Mouse (Mus musculus) heart, embryonic 13.5 days (tissue): Measurements from ENCODE around the gene Prpf40b. TPM values are rescaled to one million over a fixed set of nuclear protein-coding genes. Genes with fewer than 3 reads are reported as not detected.

ENCODE experiments used
- ATAC-seq: fragments of 200-750 bp; cut with Nextera tagmentation; 2 replicates; pipeline ENCODE4 v1.8.0; 2017; ENCODE audit warnings: moderate TSS enrichment; ENCODE audit not compliant: insufficient number of reproducible peaks, low FRiP score, low TSS enrichment; ENCODE audit errors: extremely low read depth
- H3K27ac ChIP-seq: fragments of 300-500 bp; sonication (generic); replicated peaks from 2 replicates; pipeline ENCODE4 v1.5.1; 2015; ENCODE audit warnings: moderate library complexity, mild to moderate bottlenecking, inconsistent platforms
- H3K27me3 ChIP-seq: fragments of 300-500 bp; sonication (generic); replicated peaks from 2 replicates; pipeline ENCODE4 v1.6.1; 2015; ENCODE audit warnings: mild to moderate bottlenecking, inconsistent platforms
- H3K36me3 ChIP-seq: fragments of 300-500 bp; sonication (generic); 2 replicates; pipeline ENCODE4 v1.6.1; 2015; ENCODE audit warnings: mild to moderate bottlenecking, inconsistent platforms
- H3K4me1 ChIP-seq: fragments of 300-500 bp; sonication (generic); 2 replicates; pipeline ENCODE4 v1.6.1; 2015; ENCODE audit warnings: inconsistent platforms
- H3K4me2 ChIP-seq: fragments of 300-500 bp; sonication (generic); 2 replicates; pipeline ENCODE4 v1.6.1; 2015; ENCODE audit warnings: inconsistent platforms, mild to moderate bottlenecking, moderate library complexity
- H3K4me3 ChIP-seq: fragments of 300-500 bp; sonication (generic); 2 replicates; pipeline ENCODE4 v1.5.1; 2015; ENCODE audit warnings: moderate library complexity, mild to moderate bottlenecking, inconsistent platforms
- H3K9ac ChIP-seq: fragments of 300-500 bp; sonication (generic); 2 replicates; pipeline ENCODE4 v1.6.1; 2015; ENCODE audit warnings: inconsistent platforms, mild to moderate bottlenecking, moderate library complexity
- H3K9me3 ChIP-seq: fragments of 300-500 bp; sonication (generic); 2 replicates; pipeline ENCODE4 v1.6.1; 2016; ENCODE audit warnings: inconsistent platforms
- WGBS: fragments of 180-500 bp; shearing (Covaris S2); methylation state at CpG from one replicate; pipeline ENCODE4 v1.1.7; 2015; ENCODE audit warnings: mixed read lengths; 5-methylcytosine and 5-hydroxymethylcytosine counted together
- polyA plus RNA-seq: library from polyadenylated mRNA; unstranded; fragments of >200 nt; fragmentation: Nextera tagmentation; extraction: Ambion mirVana; gene quantifications from 2 replicates; pipeline ENCODE4 v1.2.1, GENCODE M21; 2015

Gene Prpf40b
- polyA plus RNA-seq, 1 experiment from 2014 or later = 41.5 TPM

DNA sequence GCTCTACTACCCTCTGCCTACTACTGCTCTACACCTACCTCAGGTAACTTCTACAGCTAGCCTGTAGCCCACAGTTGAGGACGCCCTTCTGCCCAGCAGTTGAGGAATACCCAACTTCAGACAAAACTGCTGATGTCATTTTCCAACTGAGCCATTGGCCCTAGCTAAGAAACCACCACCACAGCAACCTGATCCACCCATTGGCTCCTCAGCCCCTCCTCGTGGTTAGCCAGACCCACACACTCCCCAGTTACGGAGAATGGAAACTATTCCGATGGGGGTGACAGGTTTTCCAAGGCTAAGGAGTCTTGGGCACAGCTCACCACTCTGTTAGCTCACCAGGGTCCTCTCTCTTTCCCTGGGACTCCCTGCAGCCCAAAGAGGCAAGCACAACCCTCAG, 50.1 kb downstream of the Prpf40b start:
- H3K9ac ChIP-seq = peak overlapping the region; percentile 75
- ATAC-seq = no peak
- H3K4me1 ChIP-seq = peaks cover 89% of the 10 kb centered on the region
- no peaks in the 10 kb centered on the region for H3K9me3 ChIP-seq
- H3K27ac ChIP-seq = peak overlapping the region; percentile 95
- H3K4me3 ChIP-seq = no peak overlapping the region
- no peaks in the 10 kb centered on the region for H3K36me3 ChIP-seq
- no peaks in the 10 kb centered on the region for H3K27me3 ChIP-seq
- H3K4me2 ChIP-seq = no peak overlapping the region
- WGBS = 58% methylated on average over 4 of the region's 4 CpGs

DNA sequence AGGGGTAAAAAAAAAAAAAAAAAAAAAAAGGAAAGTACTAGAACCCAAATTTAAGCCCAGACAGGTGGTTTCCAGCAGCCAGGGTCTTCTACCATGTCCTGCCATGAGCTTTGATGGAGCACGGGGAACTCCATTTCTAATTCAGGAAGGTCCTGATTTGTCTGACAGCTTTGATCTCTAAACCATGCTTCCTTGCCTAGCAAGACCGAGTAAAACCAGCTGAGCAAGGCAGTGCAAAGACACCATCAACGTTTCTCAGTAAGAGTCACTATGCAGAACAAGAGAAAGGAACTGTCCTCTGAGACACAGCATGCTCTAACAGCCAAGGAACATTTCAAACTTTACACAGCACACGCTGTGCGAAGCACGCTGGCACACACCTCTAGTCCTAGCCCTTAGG, 56.7 kb downstream of the Prpf40b start:
- H3K9me3 ChIP-seq = no peaks in the 10 kb centered on the region
- H3K4me3 ChIP-seq = no peak overlapping the region
- H3K9ac ChIP-seq = no peak overlapping the region
- H3K4me1 ChIP-seq = peaks cover 81% of the 10 kb centered on the region
- H3K4me2 ChIP-seq = no peak overlapping the region
- no peaks in the 10 kb centered on the region for H3K36me3 ChIP-seq
- ATAC-seq = no peak
- 64% methylated on average over 6 of the region's 6 CpGs for WGBS
- H3K27me3 ChIP-seq = no peaks in the 10 kb centered on the region
- H3K27ac ChIP-seq = no peak overlapping the region

DNA sequence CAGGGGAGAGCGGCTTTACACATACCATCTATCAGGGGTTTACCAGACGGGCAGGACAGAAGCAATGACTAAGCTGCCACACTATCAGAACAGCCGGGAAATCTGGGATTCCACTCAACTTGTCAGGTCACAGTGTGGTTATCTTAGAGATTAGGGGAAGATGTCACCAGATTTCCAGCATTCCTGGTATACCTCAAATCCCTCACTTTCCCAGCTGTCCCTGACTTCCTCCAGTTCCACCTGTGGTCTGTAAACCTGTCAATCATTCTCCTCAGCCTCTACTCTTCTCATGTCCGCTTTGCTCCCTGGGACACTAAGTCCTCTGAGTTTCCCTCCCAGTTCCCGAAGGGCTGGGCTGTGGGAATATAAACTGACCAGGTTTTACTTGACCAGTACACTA, 57.4 kb downstream of the Prpf40b start:
- WGBS = 24% methylated on average over 5 of the region's 5 CpGs
- Histone ChIP-seq H3K9ac (no peak overlapping the region), H3K4me2 (no peak overlapping the region), H3K4me1 (peaks cover 81% of the 10 kb centered on the region), H3K36me3 (no peaks in the 10 kb centered on the region), H3K4me3 (no peak overlapping the region), H3K27ac (no peak overlapping the region), H3K27me3 (no peaks in the 10 kb centered on the region), H3K9me3 (no peaks in the 10 kb centered on the region)
- no peak for ATAC-seq

DNA sequence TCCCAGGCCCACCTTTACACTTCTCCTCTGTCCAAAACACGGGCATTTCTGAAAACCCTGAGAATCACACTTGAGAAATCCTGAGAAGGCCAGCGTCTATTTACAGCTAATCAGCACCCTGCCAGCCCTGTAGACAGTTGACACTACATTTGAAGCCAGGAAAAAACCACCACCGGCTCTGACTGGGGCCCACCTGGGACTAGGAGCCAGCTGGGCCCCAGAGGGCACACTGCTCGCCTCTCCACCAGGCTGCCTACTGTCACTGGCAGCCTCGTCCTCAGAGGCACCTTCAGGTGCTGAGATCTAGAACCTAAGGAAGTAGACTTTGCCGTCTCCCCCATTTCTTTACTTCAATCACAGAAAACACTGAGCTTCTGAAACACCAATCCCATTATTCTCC, 60.8 kb downstream of the Prpf40b start:
- 38% methylated on average over 6 of the region's 6 CpGs for WGBS
- H3K36me3 ChIP-seq = no peaks in the 10 kb centered on the region
- no peak overlapping the region for H3K4me2 ChIP-seq
- H3K9ac ChIP-seq = peak overlapping the region; percentile 62
- no peak for ATAC-seq
- H3K27ac ChIP-seq = peak overlapping the region; percentile 65
- H3K27me3 ChIP-seq = no peaks in the 10 kb centered on the region
- peaks cover 82% of the 10 kb centered on the region for H3K4me1 ChIP-seq
- H3K4me3 ChIP-seq = no peak overlapping the region
- no peaks in the 10 kb centered on the region for H3K9me3 ChIP-seq

DNA sequence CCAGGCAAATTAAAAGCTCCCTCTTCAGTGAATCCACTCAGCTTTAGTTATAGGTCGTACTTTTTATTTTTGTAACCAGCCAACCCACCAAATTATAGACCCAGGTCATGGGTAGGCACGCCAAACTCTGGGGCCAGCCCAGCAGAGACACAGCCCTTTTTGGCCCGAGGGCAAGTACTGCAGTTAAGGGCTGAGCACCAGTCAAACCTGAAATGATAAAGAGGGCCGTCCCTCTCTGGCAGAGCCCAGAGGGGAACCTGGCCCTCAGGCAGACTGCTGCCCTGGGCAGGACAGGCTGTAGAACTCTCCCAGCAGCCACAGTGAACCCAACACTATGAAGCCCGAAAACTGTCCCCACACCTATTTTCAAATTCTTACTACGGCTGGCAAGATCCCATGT, 61.6 kb downstream of the Prpf40b start:
- H3K9ac ChIP-seq = peak overlapping the region; percentile 39; the same call in 1 of the 2 replicates
- no peaks in the 10 kb centered on the region for H3K9me3 ChIP-seq
- H3K36me3 ChIP-seq = no peaks in the 10 kb centered on the region
- no peak overlapping the region for H3K4me3 ChIP-seq
- H3K4me1 ChIP-seq = peaks cover 75% of the 10 kb centered on the region
- H3K4me2 ChIP-seq = no peak overlapping the region
- H3K27ac ChIP-seq = peak overlapping the region; percentile 66
- 38% methylated on average over 6 of the region's 6 CpGs for WGBS
- no peak for ATAC-seq
- H3K27me3 ChIP-seq = no peaks in the 10 kb centered on the region

DNA sequence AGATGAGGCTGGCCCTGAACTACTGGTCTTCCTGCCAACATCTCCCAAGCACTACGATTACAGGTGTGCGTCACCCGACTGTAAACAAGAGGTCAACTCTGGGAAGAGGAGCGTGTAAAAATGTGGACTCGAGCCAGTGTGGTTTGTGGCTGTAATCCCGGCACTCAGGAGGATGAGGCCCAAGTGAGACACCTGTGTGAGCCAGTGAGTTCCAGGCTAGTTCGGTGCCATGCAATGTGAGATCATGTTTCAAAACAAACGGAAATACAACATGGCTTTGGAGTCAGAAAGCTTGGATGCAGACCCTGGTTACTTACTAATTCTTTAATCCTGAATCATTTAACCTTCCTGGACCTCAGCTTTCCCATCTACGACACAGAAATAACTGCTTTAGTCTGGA, 64.1 kb downstream of the Prpf40b start:
- no peaks in the 10 kb centered on the region for H3K27me3 ChIP-seq
- H3K27ac ChIP-seq = no peak overlapping the region
- no peak overlapping the region for H3K4me3 ChIP-seq
- H3K36me3 ChIP-seq = no peaks in the 10 kb centered on the region
- no peak overlapping the region for H3K9ac ChIP-seq
- WGBS = 82% methylated on average over 9 of the region's 9 CpGs
- H3K4me2 ChIP-seq = no peak overlapping the region
- ATAC-seq = no peak
- no peaks in the 10 kb centered on the region for H3K9me3 ChIP-seq
- peaks cover 66% of the 10 kb centered on the region for H3K4me1 ChIP-seq

DNA sequence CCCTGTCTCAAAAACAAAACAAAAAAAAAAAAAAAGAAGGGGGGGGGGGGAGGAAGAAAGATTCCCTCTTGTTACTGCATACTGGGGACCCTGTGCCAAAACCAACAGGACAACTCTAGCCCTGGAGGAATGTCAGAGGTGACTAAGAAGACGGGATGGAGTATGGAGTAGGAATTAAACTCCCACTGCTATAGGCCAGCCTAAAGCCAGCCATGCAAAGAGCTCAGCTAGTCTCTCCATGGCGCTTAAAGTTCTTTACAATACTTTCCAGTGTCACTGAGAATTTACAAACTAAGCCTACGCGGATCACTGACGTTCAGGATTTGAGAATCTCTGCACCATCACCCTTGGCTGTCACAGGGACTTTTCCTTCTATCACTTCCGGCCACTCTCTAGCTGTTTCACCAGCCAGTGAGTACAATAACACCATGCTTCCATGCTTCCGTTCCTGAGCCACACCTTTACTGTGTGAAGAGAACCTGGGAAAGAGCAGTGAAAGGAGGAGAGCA, 69.2 kb downstream of the Prpf40b start:
- Histone ChIP-seq H3K4me1 (peaks cover 45% of the 10 kb centered on the region), H3K9ac (no peak overlapping the region), H3K27me3 (no peaks in the 10 kb centered on the region), H3K9me3 (no peaks in the 10 kb centered on the region), H3K4me2 (no peak overlapping the region), H3K36me3 (no peaks in the 10 kb centered on the region), H3K4me3 (no peak overlapping the region), H3K27ac (peak overlapping the region; percentile 66)
- 57% methylated on average over 7 of the region's 7 CpGs for WGBS
- ATAC-seq = no peak

DNA sequence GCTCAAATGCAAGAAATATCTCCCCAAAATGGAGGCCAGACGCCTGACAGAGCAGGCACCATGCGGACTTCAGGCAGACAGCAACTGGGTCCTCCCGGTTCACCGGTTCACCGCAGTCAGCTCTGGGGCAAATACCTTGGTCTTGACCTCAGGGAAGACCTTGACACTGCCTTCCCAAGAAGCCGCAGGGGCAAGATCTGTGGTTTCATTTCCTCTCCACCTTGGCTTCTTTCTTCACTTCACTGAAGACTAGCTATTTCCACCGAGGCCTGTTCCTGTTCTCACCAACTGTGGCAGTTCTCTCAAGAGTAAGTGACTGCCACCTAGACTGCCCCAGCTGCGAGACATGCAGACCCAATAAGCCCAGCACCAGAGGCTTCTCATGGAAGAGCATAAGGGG, 70.0 kb downstream of the Prpf40b start:
- Histone ChIP-seq H3K36me3 (no peaks in the 10 kb centered on the region), H3K27ac (peak overlapping the region; percentile 66), H3K9ac (peak overlapping the region; percentile 1; the same call in 1 of the 2 replicates), H3K4me2 (no peak overlapping the region), H3K4me3 (no peak overlapping the region), H3K9me3 (no peaks in the 10 kb centered on the region), H3K4me1 (peaks cover 43% of the 10 kb centered on the region), H3K27me3 (no peaks in the 10 kb centered on the region)
- 60% methylated on average over 8 of the region's 8 CpGs for WGBS
- ATAC-seq = no peak

Other genes with a start within 250 kb of the Prpf40b start
- 0.56 and 1.7 TPM in 2 replicates for gene Prph, start 239.9 kb upstream of the Prpf40b start, polyA plus RNA-seq
- 27.1 and 27.8 TPM in 2 replicates for gene Troap, start 220.5 kb upstream of the Prpf40b start, polyA plus RNA-seq
- 0.16 and 0.25 TPM in 2 replicates for gene C1ql4, start 207.3 kb upstream of the Prpf40b start, polyA plus RNA-seq
- gene Dnajc22, start 201.9 kb upstream of the Prpf40b start, polyA plus RNA-seq = 1.0 and 1.8 TPM in 2 replicates
- 31.8 and 34.5 TPM in 2 replicates for gene Spats2, start 169.2 kb upstream of the Prpf40b start, polyA plus RNA-seq
- gene Kcnh3, start 70.2 kb upstream of the Prpf40b start, polyA plus RNA-seq = 0.19 and 0.45 TPM in 2 replicates
- 149 TPM in 2 replicates for gene Mcrs1, start 43.1 kb upstream of the Prpf40b start, polyA plus RNA-seq
- gene Fam186b, start 801 bp downstream of the Prpf40b start, polyA plus RNA-seq = 0.40 and 0.52 TPM in 2 replicates
- 12.9 and 13.0 TPM in 2 replicates for gene Fmnl3, start 75.4 kb downstream of the Prpf40b start, polyA plus RNA-seq
- 248 and 251 TPM in 2 replicates for gene Tmbim6, start 97.8 kb downstream of the Prpf40b start, polyA plus RNA-seq
- gene Nckap5l, start 162.7 kb downstream of the Prpf40b start, polyA plus RNA-seq = 6.8 and 7.7 TPM in 2 replicates
- gene Bcdin3d, start 179.6 kb downstream of the Prpf40b start, polyA plus RNA-seq = 10.5 and 13.7 TPM in 2 replicates
- 0.12 and 0.22 TPM in 2 replicates for gene Faim2, start 233.1 kb downstream of the Prpf40b start, polyA plus RNA-seq